Mouse (Mus musculus) induced T-regulatory cell, adult 2 months (primary cell): ENCODE measurements at regions not wholly inside any gene's neighbourhood (a gene's known extent, or its start where the extent isn't known, plus 50 kb on each side); places are given as distances from the start of the nearest gene placed in this dataset.

Source experiments
- DNase-seq: peaks from one replicate; pipeline ENCODE4 v3.0.0-alpha.2; 2012; ENCODE audit warnings: low read depth

DNA sequence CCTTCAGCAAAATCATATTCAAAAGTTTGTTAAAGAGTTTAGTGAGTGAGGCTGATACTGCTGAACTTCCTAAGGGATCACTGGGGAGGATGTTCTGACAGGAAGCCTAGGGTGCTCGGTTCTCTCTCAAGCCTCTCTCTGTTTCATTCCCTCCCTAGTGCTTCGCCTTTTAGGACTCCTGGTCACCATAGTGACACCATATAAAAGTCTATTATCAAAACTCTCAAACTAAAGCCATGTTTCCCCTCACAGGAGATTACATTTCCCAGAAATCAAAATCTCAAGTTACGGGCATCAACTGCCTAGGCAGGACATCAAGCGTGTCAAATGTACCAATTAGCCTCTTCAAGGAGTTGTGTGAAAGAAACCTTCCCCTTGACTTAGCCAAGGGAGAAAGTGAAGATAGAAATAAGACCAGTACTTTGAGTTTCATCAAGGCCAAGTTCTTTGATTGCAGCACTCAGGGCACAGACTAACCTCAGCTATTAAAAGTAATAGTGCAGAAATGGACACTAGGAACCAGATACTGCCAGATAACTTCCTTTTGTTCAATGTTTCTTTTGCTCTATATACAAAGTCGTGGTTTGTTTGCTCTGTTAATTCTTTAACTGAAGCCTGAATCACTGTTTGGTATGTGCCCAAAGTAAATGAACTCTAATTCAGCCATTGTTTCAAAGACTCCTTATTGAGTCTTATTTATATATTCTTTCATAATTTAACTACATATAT, 752.6 kb downstream of the Jrkl start:
- no peak for DNase-seq

DNA sequence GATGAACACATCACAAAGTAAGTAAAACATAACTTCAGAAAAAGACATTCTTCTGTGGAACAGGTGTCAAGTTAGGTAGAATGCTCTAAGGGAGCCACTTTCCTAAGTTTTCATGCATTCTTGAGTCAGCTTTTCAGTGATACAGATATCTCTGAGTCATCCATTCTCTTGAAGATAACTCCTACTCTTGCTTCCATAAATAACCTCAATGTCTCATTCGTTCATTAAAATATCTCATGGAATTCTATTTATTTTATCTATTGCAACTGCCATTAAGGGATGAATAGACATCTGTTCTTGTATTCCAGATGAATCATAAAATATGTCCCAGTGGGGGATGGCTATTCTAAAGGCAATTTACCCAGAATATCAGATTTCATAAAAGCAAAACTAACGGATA, 787.8 kb downstream of the Jrkl start:
- no peak for DNase-seq

DNA sequence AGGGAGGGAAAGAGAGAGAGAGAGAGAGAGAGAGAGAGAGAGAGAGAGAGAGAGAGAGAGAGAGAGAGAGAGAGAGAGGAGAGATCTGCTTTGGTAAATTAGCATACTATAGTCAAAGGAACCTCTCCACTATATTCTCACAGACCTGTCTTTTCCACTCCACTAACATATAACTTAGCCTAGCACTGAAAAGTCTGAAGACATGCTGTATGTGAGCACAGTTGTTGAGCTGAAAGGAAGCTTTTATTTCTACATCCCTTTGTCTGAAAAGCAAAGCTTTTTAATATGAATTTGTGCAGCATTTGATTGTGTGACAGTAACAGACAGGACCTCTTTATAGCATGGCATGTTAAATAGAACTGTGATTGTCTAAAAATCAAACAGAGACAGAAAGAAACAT, 788.9 kb downstream of the Jrkl start:
- DNase-seq, result no peak

DNA sequence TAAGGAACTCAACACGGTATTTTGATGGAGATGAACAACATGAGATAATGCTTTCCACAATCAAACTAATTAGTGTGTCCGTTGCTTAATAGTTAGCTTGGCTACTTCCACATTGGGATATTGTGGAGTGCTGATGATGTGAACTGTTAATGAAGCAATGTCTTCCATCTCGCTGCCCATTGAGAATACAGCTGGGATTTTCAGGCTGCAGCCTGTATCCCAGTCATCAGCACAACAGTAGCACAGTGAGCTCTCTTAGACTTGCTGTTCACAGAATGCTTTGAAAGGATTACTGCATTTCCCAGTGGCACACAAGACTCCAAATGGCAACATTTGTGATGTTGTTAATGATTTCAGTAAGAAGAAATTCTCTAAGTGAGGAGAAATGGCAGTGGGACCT, 811.5 kb downstream of the Jrkl start:
- no peak for DNase-seq

DNA sequence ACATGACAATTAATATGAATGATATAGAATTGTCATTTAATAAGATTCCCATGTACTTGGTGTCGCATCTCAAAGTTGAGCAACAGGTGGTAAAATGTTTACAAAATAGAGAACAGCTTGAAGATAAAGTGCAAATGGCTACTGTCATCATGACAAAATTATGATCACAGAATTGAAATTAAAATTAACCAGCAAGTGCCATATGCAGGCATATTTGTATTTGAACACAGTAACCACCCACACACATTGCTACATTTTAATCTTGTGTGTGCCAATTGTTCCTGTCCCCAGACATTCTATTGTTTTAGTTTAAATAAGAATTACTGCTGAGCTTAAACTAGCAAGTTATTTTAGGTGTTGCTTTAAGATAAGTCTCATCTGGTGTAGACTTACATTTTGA, 823.7 kb downstream of the Jrkl start:
- no peak for DNase-seq

DNA sequence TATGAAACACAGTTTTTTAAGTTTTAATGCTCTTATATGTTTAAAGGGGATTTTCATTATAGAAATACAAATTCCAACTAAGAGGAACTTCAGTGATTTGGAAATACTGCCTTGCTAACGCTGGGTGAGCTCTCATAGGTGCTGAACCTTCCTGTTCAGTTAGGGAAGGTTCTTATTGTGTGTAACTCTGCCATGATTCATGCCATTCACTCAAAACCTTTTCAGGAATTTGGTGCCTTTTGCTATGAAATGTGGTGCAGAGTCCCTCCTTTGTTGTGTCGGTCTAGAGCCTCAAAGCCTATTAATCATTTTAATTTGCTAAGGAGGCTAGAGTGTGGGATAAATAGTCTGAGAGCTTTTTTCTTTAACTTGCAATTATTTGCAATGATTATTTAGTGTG, 837.1 kb downstream of the Jrkl start:
- no peak for DNase-seq

DNA sequence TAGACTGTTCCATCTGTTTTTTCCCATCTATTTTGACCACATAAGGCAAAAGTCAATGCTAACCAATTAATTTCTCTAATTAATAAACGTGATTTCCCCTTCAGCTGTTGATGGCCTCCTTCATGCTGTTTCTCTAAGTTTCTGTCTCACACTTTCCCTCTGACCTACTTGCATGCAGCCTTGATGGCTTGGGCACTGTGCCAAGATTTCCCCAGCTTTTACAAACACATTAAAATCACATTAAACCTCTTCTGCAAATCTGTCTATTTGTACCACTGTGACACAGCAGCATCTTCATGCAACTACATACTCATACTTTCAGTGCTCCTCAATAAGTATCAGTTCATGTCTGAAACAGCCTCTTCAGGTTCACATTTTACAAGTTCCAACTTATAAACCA, 841.4 kb downstream of the Jrkl start:
- no peak for DNase-seq

DNA sequence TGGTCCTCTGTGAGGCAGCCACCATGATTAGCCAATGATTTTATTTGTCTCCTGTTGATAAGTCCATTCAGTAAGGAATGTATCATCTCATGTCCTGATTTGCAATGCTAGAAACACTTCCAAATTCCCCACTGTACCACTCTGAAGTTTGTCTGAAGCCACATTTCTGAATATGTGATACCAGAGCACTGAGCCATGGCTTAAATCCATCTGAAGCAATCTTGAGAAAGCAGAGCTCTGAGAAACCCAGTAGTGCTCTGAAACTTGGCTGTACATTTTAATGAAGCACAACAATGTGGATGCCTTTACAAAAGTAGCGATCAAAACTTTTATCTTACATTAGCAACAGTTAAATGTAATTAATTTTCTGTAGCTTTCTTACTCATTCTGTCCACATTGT, 850.0 kb downstream of the Jrkl start:
- DNase-seq, result no peak

DNA sequence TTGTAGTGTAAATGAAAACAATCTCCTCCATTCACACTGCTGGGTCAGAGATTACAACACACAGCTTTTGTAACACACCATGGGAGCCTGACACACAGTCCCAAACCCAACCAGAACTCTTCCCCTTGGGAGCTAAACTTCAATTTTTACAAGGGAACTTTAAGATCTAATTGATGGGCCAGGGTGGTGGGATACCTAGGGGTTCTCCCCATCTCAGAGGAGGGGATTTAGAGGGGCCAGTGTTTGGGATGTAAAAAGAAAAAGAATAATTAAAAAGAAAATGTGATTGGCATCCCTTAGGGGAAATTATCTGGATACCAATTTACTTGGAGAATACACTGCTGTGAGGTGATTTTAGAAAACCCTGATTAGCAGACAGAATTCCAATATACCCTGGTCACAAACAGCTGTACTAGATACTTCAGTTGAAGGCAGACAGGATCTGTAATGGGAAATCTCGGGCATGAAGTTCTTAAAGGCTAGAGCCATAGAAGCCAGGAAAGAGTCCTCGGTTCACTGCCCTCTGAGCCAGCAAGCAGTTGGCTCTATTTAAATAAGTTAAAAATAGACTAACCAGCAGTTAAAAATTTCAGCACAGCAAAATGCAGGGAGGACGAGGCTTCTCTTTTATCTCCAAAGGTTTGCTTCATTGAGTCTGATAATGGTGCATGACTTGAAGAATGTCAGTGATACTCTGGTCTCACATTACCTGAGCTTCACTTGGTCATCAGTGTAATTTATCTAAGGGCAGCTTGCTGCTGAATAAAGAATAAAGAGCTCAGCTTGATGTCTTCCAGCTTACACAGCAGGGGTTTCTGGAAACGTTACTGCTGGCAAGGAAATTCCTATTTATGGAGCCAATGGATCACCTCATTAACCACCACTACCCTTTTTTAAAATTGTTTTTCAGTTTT, 864.6 kb downstream of the Jrkl start:
- no peak for DNase-seq

DNA sequence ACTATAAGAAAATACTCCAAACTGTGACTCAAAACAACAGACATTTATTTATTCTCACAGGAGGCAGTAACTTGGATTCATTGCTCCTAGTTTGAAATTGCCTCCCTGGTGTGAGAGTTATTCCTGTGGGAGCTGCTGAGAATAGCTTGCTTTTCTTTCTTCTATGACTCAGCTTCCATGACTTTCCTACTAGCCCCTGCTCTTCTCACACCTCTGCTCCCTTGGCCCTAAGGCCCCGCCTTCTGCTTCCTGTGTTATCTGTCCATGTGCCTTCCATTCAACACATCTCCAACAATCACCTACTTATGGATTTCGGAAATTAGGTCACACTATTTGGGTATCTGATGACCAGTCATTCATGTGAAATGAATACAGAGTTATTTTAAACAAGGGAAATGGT, 865.6 kb downstream of the Jrkl start:
- DNase-seq, result no peak

DNA sequence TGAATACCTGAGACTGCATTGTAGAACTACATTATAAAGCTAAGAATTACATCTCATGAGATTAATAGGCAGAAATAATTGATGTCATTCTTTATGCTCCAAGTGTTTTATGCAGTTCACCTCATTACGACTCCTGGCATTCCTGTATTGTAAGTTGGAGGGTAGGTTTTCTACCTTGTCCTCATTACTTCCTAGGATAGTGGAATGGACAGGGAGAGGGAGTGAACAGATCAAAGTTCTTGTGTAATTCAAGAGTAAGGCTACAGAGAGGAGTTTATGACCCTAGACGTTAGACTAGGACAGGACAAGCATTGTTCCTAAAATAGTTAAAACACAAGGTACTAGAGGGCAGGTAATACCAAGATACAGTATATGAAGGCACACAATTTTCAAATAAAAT, 901.3 kb downstream of the Jrkl start:
- no peak for DNase-seq

DNA sequence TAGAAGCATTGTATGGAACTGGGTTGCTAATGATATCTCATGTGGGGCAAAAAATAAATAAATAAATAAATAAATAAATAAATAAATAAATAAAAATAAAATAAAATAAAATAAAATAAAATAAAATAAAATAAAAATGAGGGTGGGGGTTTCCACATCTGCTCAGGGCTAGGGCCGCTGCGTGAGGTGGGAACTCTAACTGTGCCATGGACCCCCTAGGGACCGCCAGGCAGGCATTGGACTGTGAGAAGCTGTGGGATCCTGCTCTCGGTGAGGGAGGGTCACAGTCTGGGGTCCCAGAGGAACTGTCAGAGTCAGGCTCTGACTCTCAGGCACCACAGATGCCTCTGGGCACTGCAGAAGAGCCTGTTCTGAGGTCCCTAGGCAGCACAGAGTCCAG, 904.2 kb downstream of the Jrkl start:
- DNase-seq, result no peak

DNA sequence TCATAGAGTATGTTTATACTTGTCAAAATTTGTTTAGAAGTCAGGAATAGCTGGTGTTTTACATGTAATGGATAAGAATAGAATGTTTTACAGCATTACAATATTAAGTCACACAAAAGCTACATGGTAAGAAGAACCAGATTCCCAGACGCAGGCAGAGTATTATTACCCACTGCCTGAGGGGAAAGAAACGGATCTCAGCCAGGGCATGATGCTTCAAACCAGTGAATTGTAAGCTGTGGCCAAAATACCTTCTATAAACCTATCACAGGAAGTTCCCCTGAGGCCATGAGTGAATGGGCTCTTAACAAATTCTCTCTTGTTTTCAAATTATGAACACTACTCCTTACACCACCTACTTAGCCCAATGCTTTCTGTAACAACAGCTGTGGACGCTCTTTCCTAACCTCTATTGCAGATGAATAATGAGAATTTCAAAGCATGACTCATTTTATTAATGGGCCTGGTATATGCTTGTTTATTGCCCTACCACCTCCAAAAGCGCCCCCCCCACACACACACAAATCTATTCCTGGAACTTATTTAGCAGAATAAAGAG, 932.0 kb downstream of the Jrkl start:
- DNase-seq, result no peak

DNA sequence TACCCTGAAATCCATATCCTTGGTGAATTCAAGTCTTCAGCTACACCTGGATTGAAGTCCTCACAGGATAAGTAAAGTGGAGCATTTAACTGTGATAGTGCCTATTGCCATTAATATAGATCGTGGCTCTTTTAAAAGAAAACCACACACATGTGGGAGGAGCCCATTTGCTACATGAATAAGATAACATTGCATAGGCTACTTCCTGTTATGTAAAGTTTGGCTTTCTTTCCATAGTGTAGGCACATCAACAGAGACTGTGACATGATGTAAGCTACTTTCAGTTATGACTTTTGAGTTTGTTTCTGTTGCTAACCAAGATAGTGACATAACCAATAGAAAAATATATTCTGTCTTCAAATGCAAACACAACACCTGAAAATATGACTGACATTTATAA, 932.6 kb downstream of the Jrkl start:
- DNase-seq, result peak; percentile 8
